Mouse (Mus musculus): ENCODE measurements around the gene Rbmx2. TPM values are rescaled to one million over a fixed set of nuclear protein-coding genes. Genes with fewer than 3 reads are reported as not detected.

Rbmx2 gene
- polyA plus RNA-seq, 1 experiment from 2014 or later: 19.9 TPM

Other genes with a start within 250 kb of the Rbmx2 start
- 1.8 and 2.2 TPM in 2 replicates for gene Elf4, start 231.9 kb upstream of the Rbmx2 start, polyA plus RNA-seq (2015; fragmentation: Nextera tagmentation; extraction: Ambion mirVana)
- gene Aifm1, start 181.4 kb upstream of the Rbmx2 start, polyA plus RNA-seq (2015; fragmentation: Nextera tagmentation; extraction: Ambion mirVana): 65.7 and 76.3 TPM in 2 replicates
- 0.53 and 0.56 TPM in 2 replicates for gene Rab33a, start 175.7 kb upstream of the Rbmx2 start, polyA plus RNA-seq (2015; fragmentation: Nextera tagmentation; extraction: Ambion mirVana)
- 3.5 and 5.2 TPM in 2 replicates for gene Zfp280c, start 100.5 kb upstream of the Rbmx2 start, polyA plus RNA-seq (2015; fragmentation: Nextera tagmentation; extraction: Ambion mirVana)
- gene Slc25a14, start 71.6 kb upstream of the Rbmx2 start, polyA plus RNA-seq (2015; fragmentation: Nextera tagmentation; extraction: Ambion mirVana): 4.9 and 6.2 TPM in 2 replicates
- not detected in 2 replicates for gene Gpr119, start 20.5 kb upstream of the Rbmx2 start, polyA plus RNA-seq (2015; fragmentation: Nextera tagmentation; extraction: Ambion mirVana)
- 0.17 and 0.39 TPM in 2 replicates for gene Gm595, start 182.7 kb downstream of the Rbmx2 start, polyA plus RNA-seq (2015; fragmentation: Nextera tagmentation; extraction: Ambion mirVana)